Mouse (Mus musculus): Measurements from ENCODE around the gene Bid. TPM values are rescaled to one million over a fixed set of nuclear protein-coding genes. Genes with fewer than 3 reads are reported as not detected.
"Not testable (repeated sequence)": the region's sequence is repeated elsewhere in the genome, so short reads cannot be mapped to it uniquely, and the experiment has no call there.

Gene Bid
- total RNA-seq, 2 experiments from 2014 or later, result 9.0 to 9.8 TPM

DNA sequence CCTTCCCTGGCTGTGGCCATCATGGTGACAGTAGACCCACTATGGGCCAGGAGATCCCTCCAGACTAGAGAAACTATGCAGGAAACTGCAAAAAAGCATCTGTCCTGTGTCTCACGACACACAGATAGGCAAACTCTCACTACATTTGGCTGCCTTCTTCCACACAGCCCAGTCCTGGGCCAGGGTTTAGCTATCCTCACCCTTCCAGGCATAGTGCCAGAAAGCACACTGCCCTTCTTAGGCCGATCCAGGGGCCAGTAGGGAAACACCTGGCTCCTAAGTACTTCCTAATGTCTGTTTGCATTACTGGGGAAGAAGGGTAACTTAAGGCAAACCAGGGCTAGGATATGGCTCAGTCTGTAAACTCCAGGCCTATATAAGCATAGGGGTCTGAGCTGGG, 3.7 kb downstream of the Bid start:
- Histone ChIP-seq H3K27ac (no peak overlapping the region), H3K4me3 (no peak overlapping the region)
- intact Hi-C loops (cut with DNase I), result no loop called here
- DNase-seq (ENCODE audit: extremely low spot score in 1 of 2, low spot score in 2 of 2), result no peak
- no peak for TF ChIP-seq CTCF (IDR thresholded peaks at IDR 0.05)

DNA sequence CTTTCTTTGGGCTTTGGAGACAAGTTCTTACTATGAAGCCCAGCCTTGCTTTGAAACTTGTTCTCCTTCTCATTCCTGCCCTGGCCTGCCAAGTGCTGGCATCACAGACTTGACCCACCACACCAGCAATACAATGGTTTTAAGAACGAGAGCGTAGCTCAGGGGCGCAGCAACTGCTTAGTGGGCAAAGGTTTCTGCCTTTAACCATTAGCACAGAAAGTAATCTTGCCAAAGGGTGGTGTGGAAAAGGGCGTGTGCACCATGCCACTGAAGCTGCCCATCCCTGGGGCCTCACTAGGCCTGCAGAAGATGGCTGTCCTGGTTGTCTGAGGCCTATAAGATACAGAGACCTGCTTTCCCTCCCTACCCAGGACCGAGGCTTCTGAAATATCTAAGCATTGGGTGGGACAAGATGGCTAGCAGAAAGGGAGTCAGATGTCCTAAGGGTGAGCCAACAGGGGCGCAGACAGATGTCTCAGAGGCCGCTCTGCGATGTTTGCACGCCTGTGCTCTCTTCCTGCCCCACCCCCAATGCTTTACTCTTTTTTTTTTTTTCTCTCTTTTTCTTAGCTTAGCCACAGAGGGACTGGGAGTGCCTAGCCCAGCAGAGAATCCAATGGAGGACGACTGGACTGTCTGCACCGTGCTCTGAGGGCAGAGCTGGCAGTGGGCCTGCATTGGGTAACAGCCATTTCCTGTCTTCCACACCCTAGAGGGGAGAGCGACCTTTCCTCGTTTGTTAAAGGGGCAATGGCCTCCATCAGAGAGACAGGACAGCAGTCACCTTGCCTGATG, 5.2 kb downstream of the Bid start:
- intact Hi-C loops (cut with DNase I), result no loop called here
- no peak for TF ChIP-seq CTCF (IDR thresholded peaks at IDR 0.05)
- no peak overlapping the region for H3K4me3 ChIP-seq
- no peak overlapping the region for H3K27ac ChIP-seq
- no peak for DNase-seq (ENCODE audit: extremely low spot score in 1 of 2, low spot score in 2 of 2)

DNA sequence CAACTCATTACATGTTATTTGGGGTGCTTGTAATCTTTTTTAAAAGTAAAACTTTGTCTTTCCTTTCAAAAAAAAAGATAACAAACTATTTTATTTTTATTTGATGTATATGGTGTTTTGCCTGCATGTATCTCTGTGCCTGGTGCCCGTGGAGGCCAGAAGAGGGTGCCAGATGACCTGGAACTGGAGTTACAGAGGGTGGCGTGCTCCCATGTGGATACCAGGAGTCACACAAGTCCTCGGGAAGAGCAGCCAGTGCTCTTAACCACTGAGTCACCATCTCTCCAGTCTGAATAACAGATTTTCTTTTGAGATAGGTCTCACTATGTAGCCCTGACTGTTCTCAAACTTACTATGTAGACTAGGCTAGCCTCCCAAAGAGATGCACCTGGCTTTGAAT, 7.2 kb downstream of the Bid start:
- no peak for DNase-seq (ENCODE audit: extremely low spot score in 1 of 2, low spot score in 2 of 2)
- intact Hi-C loops (cut with DNase I), result no loop called here
- Histone ChIP-seq H3K4me3 (no peak overlapping the region), H3K27ac (no peak overlapping the region)
- no peak for TF ChIP-seq CTCF (IDR thresholded peaks at IDR 0.05)

DNA sequence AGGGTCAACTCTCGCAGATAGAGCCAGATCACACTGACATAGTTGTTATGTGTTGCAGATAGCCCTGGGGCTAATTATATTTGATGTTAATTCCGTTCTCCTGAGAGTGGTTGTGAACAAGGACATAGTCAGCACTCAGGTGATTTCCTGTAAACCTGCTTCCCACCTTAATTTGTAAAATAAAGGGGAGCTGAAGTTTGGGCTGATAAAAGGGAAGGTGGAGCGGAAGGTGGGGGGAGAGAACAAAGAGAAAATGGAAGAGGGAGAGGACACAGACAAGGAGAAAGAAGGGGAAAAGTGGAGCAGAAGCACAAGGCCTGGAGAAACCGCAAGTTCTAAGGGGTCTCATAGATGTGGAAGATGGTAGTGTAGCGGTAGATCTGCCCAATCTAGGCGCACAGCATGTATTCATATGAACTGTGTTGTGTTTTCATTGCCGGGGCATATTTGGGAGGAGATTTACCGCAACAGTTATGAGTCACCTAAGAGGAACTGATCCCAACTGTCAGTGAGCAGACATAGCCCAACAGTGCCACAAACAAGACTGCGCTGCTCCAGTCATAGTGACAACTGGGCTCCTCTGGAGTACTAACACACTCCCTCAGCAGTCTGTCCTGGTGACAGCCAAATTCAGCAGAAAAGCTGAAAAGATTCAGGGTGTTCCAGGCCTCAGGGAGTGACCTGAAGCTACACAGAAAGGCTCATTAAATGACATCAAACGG, 8.6 kb downstream of the Bid start:
- intact Hi-C loops (cut with DNase I); H3K27ac ChIP-seq; DNase-seq (ENCODE audit: extremely low spot score in 1 of 2, low spot score in 2 of 2); H3K4me3 ChIP-seq: not testable (repeated sequence)

DNA sequence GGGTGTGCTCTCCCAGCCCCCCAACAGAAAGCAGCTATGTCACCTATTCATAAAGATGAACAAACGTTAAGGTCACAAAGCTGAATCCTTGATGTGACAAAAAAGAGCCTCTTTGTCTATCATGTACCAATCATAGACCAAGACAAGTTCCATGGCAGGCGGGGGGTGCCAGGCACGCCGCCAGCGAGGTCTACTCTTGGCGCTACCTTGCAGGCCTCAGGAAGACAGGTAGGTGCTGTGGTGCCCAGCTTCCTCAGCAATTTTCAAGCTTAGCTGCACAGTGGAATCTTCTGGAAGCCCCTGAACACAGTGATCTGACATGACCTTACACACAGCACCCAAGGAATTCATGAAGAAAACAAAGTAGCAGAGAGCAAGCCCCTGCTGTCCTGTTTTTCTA, 10.1 kb downstream of the Bid start:
- H3K4me3 ChIP-seq, result no peak overlapping the region
- H3K27ac ChIP-seq, result no peak overlapping the region

DNA sequence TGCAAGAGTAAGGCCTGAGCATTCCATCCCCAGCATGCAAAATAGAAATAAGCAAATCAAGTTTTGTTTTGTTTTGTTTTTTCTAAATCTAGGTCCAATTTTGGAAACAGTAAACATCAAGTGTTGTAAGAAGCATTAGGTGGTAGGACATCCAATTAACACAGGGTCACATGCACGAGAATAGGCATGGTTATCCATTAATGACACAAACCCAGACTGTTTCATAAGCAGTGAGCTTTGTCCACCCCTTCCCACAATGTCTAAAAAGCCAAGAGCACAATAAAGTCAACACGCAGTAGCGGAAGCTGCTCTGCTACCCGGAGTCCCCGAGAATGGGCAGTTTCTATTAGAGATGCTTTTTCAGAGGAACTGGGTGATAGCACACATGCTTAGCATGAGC, 11.5 kb downstream of the Bid start:
- no peak overlapping the region for H3K4me3 ChIP-seq
- H3K27ac ChIP-seq, result no peak overlapping the region
- no peak for DNase-seq (ENCODE audit: extremely low spot score in 1 of 2, low spot score in 2 of 2)
- TF ChIP-seq CTCF (IDR thresholded peaks at IDR 0.05), result no peak
- intact Hi-C loops (cut with DNase I), result no loop called here

More for the DNA sequence above, 10.1 kb downstream of the Bid start:
- intact Hi-C loops (cut with DNase I), result no loop called here
- no peak for DNase-seq (ENCODE audit: extremely low spot score in 1 of 2, low spot score in 2 of 2)
- TF ChIP-seq CTCF (IDR thresholded peaks at IDR 0.05), result no peak

DNA sequence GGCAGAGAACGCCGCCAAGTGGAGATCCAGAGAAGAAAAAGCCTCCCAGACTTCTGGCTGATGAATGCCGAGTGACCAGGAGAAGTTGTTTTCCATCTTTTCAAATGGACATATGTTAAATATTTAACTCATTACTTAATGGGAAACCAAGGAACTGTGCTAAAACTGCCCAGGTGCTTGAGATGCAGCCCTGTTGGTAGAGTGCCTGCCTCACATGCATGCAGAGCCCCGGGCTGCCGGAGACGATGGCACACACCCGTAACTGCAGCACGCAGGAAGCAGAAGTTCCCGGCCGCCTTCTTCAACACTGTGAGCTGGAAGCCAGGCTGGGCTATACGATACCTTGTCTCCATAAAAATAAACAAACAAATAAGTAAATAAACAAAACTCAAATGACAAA, 12.7 kb downstream of the Bid start:
- intact Hi-C loops (cut with DNase I), result no loop called here
- H3K27ac ChIP-seq, result no peak overlapping the region
- TF ChIP-seq CTCF (IDR thresholded peaks at IDR 0.05), result no peak
- DNase-seq (ENCODE audit: extremely low spot score in 1 of 2, low spot score in 2 of 2), result no peak
- H3K4me3 ChIP-seq, result no peak overlapping the region

DNA sequence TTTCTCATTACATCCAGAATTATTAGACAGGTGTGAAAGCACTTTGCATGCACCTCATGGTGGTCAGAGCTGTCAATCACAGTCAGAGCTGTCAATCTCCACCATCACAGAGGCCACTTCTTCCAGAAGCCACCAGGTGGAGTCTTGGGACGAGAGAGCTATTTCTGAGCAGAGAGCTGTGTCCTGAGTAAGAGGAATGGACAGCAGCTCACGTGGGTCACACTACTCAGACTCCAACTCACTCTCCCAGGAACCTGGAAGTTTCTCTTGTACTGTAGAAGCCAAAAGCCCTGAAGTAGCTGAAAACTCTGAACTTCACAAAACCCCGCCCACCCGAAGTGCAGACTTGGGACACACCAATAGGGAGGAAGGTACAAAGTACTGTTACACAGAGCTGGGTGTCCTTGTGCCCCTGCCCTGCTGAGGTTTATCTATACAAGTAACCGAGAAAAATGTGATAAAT, 13.2 kb downstream of the Bid start:
- Histone ChIP-seq H3K4me3 (no peak overlapping the region), H3K27ac (no peak overlapping the region)
- TF ChIP-seq CTCF (IDR thresholded peaks at IDR 0.05), result peak; percentile 45
- DNase-seq (ENCODE audit: extremely low spot score in 1 of 2, low spot score in 2 of 2), result no peak
- intact Hi-C loops (cut with DNase I), result no loop called here

DNA sequence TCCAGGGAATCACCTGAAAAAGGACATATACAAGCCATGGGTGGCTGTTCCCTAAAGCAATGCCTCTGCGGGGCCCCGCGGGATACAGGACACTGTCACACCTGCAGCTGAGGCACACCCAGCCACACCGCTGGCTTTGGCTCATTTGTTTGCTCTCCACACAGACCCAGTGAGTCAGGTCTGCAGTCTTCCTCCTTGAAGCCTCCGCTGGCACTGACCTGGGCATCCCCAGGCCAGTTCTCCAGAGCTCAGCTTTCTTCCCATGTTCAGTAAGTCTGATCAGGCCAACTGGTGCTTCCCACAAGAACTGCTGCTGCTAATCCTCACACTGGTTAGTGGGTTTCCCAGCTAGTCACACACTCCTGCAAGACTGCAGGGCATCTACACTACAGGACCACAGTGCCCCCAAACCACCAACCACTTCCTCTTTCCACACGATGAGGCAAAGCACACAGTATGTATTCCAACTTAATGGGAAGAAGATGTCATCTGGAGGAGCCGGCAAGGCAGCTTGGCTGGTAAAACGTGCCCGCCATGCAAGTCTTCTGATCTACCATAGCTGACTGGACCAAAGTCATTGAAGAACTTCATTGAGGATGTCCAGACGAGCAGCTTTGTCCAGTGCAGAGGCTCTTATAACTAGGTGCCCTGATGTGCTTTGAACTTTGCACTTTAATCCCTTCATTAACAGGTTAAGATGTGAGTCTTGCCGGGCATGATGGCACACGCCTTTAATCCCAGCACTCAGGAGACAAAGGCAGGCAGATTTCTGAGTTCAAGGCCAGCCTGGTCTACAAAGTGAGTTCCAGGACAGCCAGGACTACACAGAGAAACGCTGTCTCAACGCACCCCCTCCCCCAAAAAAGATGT, 14.6 kb downstream of the Bid start:
- TF ChIP-seq CTCF (IDR thresholded peaks at IDR 0.05), result no peak
- no peak overlapping the region for H3K4me3 ChIP-seq
- intact Hi-C loops (cut with DNase I), result no loop called here
- DNase-seq (ENCODE audit: extremely low spot score in 1 of 2, low spot score in 2 of 2), result no peak
- no peak overlapping the region for H3K27ac ChIP-seq

DNA sequence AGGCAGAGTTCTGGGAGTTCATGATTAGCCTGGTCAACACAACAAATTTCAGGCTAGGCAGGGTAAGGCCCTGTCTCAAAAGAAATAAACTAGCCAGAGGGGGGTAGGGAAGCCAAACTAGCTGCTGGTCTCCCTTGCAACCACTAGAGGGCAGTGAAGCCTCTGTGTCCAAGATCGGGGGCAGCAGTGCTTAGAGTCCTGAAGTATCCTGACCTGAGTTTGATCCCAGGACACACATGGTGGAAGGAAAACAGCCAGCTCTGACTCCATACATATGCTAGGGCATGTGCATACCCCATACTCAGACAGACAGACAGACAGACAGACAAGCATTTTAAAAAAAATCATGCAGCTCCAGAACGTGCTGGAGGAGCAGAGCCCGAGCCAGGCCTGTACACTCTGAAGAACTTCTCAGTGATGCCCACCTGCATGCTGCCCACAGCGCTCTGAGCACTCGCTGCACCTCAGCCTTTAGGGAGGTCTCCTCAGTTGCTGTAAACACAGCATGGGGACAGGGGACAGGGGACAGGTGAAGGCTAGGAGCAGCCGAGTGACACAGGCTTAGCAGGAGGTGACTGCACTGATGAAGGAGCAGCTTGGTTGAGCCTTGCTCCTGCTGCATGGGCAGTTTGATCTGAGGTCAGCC, 18.3 kb downstream of the Bid start:
- Histone ChIP-seq H3K27ac (no peak overlapping the region), H3K4me3 (no peak overlapping the region)
- DNase-seq (ENCODE audit: extremely low spot score in 1 of 2, low spot score in 2 of 2), result peak in 1 of 2 experiments; percentile 27
- TF ChIP-seq CTCF (IDR thresholded peaks at IDR 0.05), result peak; percentile 86
- intact Hi-C loops (cut with DNase I), result loop anchor here (2.0 kb wide), 1 partner anchor 280 kb away; no protein-coding TSS in a partner anchor

DNA sequence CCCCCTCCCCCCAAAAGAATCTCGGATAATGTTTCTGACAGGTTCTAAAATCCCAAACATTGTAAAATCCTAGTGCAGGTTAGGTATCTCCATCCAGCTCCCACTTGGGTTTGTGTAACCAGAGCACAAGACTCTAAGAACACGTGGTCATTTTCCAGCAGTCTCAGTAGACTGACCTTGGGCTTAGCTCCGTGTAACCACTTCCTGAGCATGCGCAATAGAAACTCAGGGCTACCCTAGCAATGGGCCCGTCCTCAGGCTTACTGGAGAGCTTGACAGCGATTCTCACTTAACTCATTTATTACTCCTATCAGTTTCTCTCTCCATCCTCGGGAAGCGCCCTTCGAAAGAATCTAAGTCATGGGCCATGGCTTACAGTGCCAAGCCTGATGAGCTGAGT, 22.1 kb downstream of the Bid start:
- H3K27ac ChIP-seq, result no peak overlapping the region
- intact Hi-C loops (cut with DNase I), result no loop called here
- no peak for TF ChIP-seq CTCF (IDR thresholded peaks at IDR 0.05)
- DNase-seq (ENCODE audit: extremely low spot score in 1 of 2, low spot score in 2 of 2), result no peak
- no peak overlapping the region for H3K4me3 ChIP-seq
